Mouse (Mus musculus): ENCODE data around the gene Rgs8.

Gene Rgs8

GRCm38 (mm10) chr1:153742374-153743155, 89.7 kb downstream of the Rgs8 start:
- DNase-seq (ENCODE audit: low spot score) = peak; percentile 60

- no peak for DNase-seq (ENCODE audit: low spot score)
Observed at GRCm38 (mm10) chr1:153746119-153746670, 93.4 kb downstream of the Rgs8 start.

DNA sequence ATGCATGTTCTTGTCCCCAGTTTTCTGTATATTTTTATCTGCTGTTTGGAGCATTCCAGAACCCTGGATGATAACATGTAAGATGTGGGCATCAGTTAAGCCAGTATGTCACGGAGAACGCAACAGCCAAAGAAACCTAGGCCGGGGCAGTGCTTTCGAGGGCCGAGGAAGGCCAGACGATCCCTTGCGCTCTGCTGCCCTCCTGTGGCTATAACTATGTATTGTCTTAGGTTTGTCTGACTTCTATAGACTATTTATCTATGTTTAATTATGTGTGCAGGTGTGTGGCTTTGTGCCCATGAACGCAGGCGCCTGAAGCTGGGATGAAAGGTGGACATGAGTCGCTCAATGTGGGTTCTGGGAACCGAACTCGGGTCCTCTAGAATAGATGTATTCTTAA, 93.9 kb downstream of the Rgs8 start:
- no peak for DNase-seq (ENCODE audit: low spot score)

DNA sequence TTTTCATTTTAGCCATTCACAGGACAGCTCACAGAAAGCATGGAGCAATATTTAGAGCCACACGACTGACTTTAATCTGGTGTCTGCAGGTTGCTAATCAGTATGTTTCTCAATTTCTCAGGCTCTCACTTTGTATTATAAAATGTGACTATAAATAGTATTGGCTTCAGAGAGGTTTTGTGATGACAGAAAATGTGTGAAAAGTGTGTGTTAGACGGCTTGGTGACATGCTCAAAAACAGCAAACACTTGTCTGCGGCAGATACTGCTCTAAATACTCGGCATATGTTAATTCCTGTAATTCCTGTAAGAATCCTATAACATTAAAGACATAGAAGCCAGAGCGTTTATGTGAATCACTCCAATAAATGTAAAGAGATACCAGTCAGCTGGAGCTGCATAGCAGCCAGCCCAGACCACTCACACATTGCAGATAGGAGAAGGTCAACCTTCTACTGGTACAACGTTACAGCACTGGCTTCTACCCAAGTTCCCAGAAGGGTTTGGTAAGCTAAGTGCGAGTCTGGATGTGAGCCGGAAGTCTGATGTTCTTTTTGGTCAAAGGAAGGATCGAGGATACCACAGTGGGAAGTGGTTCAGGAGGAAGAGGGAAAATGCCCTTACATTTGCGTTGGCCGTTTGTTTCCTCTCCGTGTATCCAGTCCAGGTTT, 95.2 kb downstream of the Rgs8 start:
- no peak for DNase-seq (ENCODE audit: low spot score)

- DNase-seq (ENCODE audit: low spot score) = no peak
Observed at GRCm38 (mm10) chr1:153748549-153748948, 95.7 kb downstream of the Rgs8 start.

GRCm38 (mm10) chr1:153749211-153749801, 96.5 kb downstream of the Rgs8 start, which contains the start of gene Rnasel:
Gene Rnasel (plus strand): TSS chr1:153749426.
- DNase-seq (ENCODE audit: low spot score) = no peak
